Mouse (Mus musculus) stomach, embryonic 16.5 days (tissue): ENCODE data around the gene Pmp22. TPM values are rescaled to one million over a fixed set of nuclear protein-coding genes. Genes with fewer than 3 reads are reported as not detected.

ENCODE experiments used
- ATAC-seq: fragments of 200-750 bp; cut with Nextera tagmentation; 2 replicates; pipeline ENCODE4 v1.8.0; 2017; ENCODE audit warnings: moderate number of reproducible peaks, moderate TSS enrichment; ENCODE audit not compliant: insufficient read depth, low FRiP score
- H3K27ac ChIP-seq: fragments of 300-500 bp; sonication (generic); 2 replicates; pipeline ENCODE4 v1.5.1; 2014; ENCODE audit warnings: low read length
- H3K27me3 ChIP-seq: fragments of 300-500 bp; sonication (generic); 2 replicates; pipeline ENCODE4 v1.6.1; 2014; ENCODE audit warnings: low read length, control low read depth, mixed read lengths; ENCODE audit not compliant: control insufficient read depth, insufficient read depth
- H3K36me3 ChIP-seq: fragments of 300-500 bp; sonication (generic); 2 replicates; pipeline ENCODE4 v1.6.1; 2014; ENCODE audit warnings: low read length; ENCODE audit not compliant: control insufficient read depth, insufficient read depth
- H3K4me1 ChIP-seq: fragments of 300-500 bp; sonication (generic); 2 replicates; pipeline ENCODE4 v1.6.1; 2014; ENCODE audit warnings: low read length, control low read depth, mixed read lengths; ENCODE audit not compliant: control insufficient read depth, insufficient read depth
- H3K4me2 ChIP-seq: fragments of 300-500 bp; sonication (generic); 2 replicates; pipeline ENCODE4 v1.6.1; 2014; ENCODE audit warnings: low read depth, low read length, mixed read lengths
- H3K4me3 ChIP-seq: fragments of 300-500 bp; sonication (generic); replicated peaks from 2 replicates; pipeline ENCODE4 v1.5.1; 2014; ENCODE audit warnings: mild to moderate bottlenecking, low read length
- H3K9ac ChIP-seq: fragments of 300-500 bp; sonication (generic); 2 replicates; pipeline ENCODE4 v1.6.1; 2014; ENCODE audit warnings: low read length
- H3K9me3 ChIP-seq: fragments of 300-500 bp; sonication (generic); replicated peaks from 2 replicates; pipeline ENCODE4 v1.6.1; 2016; ENCODE audit warnings: low read length, control low read depth; ENCODE audit not compliant: control insufficient read depth
- WGBS: fragments of 180-500 bp; shearing (Covaris S2); extraction: QIAGEN DNeasy Blood & Tissue Kit; methylation state at CpG from one replicate; pipeline ENCODE4 v1.1.7; 2014; 5-methylcytosine and 5-hydroxymethylcytosine counted together
- polyA plus RNA-seq: library from polyadenylated mRNA; unstranded; fragments of >200 nt; fragmentation: Nextera tagmentation; extraction: Ambion mirVana; gene quantifications from 2 replicates; pipeline ENCODE4 v1.2.1, GENCODE M21; 2015

Gene Pmp22
- polyA plus RNA-seq, 1 experiment from 2014 or later, result 200 TPM

DNA sequence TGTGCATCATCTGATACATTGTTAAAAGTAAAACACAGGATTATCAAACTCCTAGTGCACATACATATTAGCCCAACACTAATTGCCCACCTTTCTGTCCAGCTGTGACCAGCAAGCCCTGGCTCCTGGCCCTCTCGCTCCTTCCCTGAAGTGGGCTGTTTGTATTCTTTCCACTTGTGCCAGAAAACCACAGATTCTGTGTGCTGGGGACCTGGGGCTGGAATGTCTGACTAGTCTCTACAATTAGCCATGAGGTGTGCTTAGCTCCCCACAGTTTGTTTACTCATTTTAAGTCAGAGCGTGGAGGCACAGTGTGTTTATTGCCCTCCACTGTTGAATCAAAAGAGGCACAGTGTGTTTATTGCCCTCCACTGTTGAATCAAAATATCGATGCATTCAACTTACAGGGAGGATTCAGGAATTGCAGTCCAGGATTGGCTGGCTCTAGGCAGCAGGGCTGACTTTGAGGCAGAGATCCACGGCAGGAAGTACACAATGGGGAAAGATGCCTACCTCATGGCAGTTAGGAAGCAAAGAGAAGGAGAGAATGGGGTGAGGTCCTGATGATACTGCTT, 5.9 kb upstream of the Pmp22 start:
- no peak for ATAC-seq
- no peak overlapping the region for H3K9ac ChIP-seq
- no peak overlapping the region for H3K4me3 ChIP-seq
- H3K27me3 ChIP-seq, result no peaks in the 10 kb centered on the region
- no peaks in the 10 kb centered on the region for H3K4me1 ChIP-seq
- no peak overlapping the region for H3K27ac ChIP-seq
- H3K9me3 ChIP-seq, result no peaks in the 10 kb centered on the region
- 57% methylated on average over 4 of the region's 4 CpGs for WGBS
- H3K4me2 ChIP-seq, result no peak overlapping the region
- H3K36me3 ChIP-seq, result no peaks in the 10 kb centered on the region

DNA sequence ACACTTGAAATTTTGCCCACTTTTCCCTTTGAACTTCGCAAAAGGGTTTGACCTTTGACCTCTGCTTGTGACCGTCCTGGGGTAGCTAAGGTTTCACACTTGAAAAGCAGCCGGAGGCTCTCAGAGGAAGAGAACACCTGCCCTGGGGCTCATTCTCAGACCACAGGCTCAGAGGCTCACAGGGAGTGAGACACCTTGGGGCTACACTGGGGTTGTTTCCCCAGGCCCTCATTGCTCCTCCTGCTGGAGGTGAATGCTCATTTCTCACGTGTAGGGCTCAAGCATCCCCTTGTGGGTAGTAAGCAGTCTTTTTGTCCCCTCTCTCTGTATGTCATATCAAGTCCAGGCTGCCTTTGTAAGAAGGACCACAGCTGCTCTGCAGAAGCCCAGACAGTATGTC, 4.5 kb upstream of the Pmp22 start:
- Histone ChIP-seq H3K27ac (no peak overlapping the region), H3K4me2 (no peak overlapping the region), H3K4me3 (no peak overlapping the region), H3K27me3 (no peaks in the 10 kb centered on the region), H3K9ac (no peak overlapping the region), H3K4me1 (no peaks in the 10 kb centered on the region), H3K36me3 (no peaks in the 10 kb centered on the region), H3K9me3 (no peaks in the 10 kb centered on the region)
- no peak for ATAC-seq
- 20% methylated on average over 4 of the region's 4 CpGs for WGBS

DNA sequence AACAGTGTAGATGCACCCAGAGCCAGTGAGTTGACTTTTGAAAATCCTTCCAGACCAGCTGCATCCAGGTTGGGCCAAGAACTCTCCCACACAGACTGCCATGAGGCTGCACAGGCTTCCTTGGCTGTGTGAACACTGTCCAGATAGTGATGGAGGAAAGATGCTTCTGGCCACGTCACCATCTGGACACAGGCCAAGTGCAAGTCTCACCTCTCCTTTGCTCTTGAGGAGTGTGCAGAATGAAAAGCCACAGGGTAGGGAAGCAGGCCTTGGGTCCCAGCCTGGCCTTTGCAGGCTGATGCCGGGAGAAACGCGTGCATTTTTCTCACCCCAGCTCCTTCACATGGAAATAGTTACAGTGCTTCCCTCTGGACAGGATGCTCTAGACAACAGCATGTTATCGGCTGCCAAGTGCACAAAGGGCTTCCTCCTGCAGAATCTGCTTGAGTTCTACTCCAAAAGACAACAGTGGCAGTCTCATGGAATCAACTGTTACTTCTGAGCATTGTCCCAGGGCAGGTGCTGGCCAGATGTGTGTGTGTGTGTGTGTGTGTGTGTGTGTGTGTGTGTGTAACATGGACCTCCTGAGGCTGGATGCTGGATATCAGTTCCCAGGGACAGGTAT, 2.8 kb upstream of the Pmp22 start:
- Histone ChIP-seq H3K4me1 (peaks cover 12% of the 10 kb centered on the region), H3K9ac (no peak overlapping the region), H3K36me3 (no peaks in the 10 kb centered on the region), H3K27me3 (no peaks in the 10 kb centered on the region), H3K4me2 (no peak overlapping the region), H3K9me3 (no peaks in the 10 kb centered on the region), H3K27ac (peak overlapping the region; percentile 39; the same call in 1 of the 2 replicates), H3K4me3 (no peak overlapping the region)
- peak; percentile 59; the same call in 1 of the 2 replicates for ATAC-seq
- WGBS, result 44% methylated on average over 5 of the region's 5 CpGs

DNA sequence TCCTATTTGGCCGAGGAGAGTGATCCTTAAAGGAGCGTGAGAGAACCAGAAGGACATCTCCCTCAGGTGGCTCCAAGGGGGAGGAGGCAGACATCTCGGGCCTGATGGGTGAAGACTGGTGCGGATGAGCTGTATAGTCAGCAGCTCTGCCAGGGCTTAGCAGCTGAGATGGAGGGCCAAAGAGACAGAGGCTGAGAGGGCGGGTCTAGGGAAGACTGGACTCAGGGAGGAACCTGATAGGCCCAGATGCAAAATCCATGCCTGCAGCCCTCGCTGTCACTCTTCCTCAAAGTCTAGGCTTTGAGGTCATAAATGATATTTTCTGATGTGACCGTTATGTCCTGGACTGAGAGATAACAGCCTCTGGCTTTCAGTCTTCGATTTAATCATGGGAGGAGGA, 1.8 kb upstream of the Pmp22 start:
- no peaks in the 10 kb centered on the region for H3K36me3 ChIP-seq
- H3K9me3 ChIP-seq, result no peaks in the 10 kb centered on the region
- 75% methylated on average over 8 of the region's 8 CpGs for WGBS

DNA sequence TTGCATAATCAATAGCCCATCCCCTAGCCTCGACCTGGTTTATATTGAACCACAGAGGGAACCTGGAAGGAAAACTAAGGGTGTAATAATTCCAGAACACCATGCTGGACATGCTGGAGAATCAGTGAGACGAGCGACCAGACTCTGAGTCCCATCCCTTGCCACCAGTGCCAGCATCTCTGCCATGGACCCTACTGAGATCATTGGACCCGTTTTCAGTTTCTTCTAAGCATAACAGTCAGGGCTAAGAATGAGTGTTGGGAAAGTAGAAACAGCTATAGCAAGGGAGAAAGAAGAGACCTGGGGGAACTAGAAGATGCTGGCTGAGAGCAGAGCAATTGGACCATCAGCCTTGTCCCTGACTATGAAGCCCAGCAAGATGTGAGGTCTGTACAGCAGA, 1.3 kb upstream of the Pmp22 start:
- H3K9ac ChIP-seq, result no peak overlapping the region
- H3K4me2 ChIP-seq, result no peak overlapping the region
- WGBS, result 86% methylated on average over 4 of the region's 4 CpGs

More for the DNA sequence above, 1.8 kb upstream of the Pmp22 start:
- Histone ChIP-seq H3K4me1 (peaks cover 13% of the 10 kb centered on the region), H3K9ac (no peak overlapping the region), H3K4me3 (no peak overlapping the region), H3K4me2 (no peak overlapping the region), H3K27ac (no peak overlapping the region), H3K27me3 (peaks cover 2% of the 10 kb centered on the region; the same call in 1 of the 2 replicates)
- ATAC-seq, result no peak

DNA sequence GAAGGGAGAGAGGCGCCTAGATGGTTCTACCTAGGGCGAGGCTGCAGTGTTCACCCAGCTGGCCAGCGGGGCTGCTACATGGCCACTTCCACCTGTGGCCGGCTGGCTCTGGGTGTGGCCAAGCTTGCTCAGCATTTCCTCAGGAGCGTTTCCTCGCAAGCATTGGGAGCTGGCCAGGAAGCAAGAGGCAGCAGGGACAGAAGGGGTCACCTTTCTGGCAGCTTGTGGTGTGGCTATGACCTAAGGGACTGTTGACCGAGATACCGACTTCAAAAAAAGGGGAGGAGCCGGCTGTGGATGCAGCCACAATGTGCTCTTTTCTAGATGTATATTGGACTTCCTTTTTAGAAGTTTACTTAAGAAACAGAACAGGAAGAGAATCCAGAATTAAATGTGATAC, 593 bp downstream of the Pmp22 start:
- Histone ChIP-seq H3K4me3 (peak overlapping the region; percentile 65), H3K4me1 (peaks cover 17% of the 10 kb centered on the region), H3K27ac (peak overlapping the region; percentile 54; the same call in 1 of the 2 replicates), H3K9me3 (no peaks in the 10 kb centered on the region), H3K4me2 (peak overlapping the region; percentile 63), H3K27me3 (peaks cover 2% of the 10 kb centered on the region; the same call in 1 of the 2 replicates), H3K9ac (peak overlapping the region; percentile 40), H3K36me3 (no peaks in the 10 kb centered on the region)
- no peak for ATAC-seq
- 37% methylated on average over 9 of the region's 9 CpGs for WGBS

More for the DNA sequence above, 1.3 kb upstream of the Pmp22 start:
- no peak for ATAC-seq
- Histone ChIP-seq H3K9me3 (no peaks in the 10 kb centered on the region), H3K27me3 (peaks cover 2% of the 10 kb centered on the region; the same call in 1 of the 2 replicates), H3K4me3 (no peak overlapping the region), H3K4me1 (peaks cover 13% of the 10 kb centered on the region), H3K36me3 (no peaks in the 10 kb centered on the region), H3K27ac (no peak overlapping the region)

DNA sequence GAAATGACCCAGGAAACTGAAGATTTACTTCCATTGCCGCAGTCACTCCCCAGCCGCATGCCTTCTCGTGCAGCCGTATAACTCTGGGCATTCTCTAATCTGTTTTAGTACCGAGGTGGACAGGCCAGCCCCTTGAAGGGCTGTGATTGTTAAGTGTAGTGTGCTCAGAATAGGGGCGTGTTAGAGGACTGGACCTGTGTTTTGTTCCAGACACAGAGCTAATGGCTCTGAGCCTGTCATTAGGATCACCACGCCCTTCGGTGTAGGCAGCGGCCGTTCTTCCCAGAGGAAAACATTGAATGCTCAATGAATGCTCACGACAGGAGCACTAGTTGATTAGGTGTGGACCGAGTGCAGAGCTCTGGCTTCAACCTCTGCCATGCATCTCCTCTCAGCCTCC, 1.1 kb downstream of the Pmp22 start:
- Histone ChIP-seq H3K27me3 (peaks cover 2% of the 10 kb centered on the region; the same call in 1 of the 2 replicates), H3K9ac (peak overlapping the region; percentile 36; the same call in 1 of the 2 replicates), H3K27ac (peak overlapping the region; percentile 15; the same call in 1 of the 2 replicates), H3K4me1 (peaks cover 17% of the 10 kb centered on the region), H3K4me2 (peak overlapping the region; percentile 63), H3K36me3 (no peaks in the 10 kb centered on the region), H3K9me3 (no peaks in the 10 kb centered on the region), H3K4me3 (peak overlapping the region; percentile 65)
- 41% methylated on average over 12 of the region's 12 CpGs for WGBS
- ATAC-seq, result no peak

DNA sequence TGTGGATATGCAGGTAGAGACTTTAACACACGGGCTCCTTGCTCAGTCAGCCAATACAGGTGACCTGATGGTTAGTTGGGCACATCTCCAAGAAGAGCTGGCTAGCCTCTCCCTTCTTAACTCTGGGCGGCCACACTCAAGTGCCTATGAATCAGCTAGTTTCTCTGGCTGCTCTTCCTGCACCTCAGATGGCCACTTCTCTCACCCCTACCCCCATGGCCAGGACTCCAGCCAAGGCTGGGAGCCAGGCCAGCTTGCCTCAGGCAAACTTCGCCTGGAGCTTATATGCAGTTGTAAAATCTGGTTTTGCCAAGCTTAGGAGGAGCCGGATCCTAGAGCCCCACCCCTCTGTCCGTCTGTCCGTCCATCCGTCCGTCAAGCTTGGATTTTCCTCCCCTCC, 1.7 kb downstream of the Pmp22 start:
- Histone ChIP-seq H3K9ac (peak overlapping the region; percentile 86), H3K4me3 (peak overlapping the region; percentile 65), H3K27ac (peak overlapping the region; percentile 97; the same call in 1 of the 2 replicates), H3K4me1 (peaks cover 20% of the 10 kb centered on the region), H3K9me3 (no peaks in the 10 kb centered on the region), H3K27me3 (peaks cover 2% of the 10 kb centered on the region; the same call in 1 of the 2 replicates), H3K36me3 (no peaks in the 10 kb centered on the region), H3K4me2 (peak overlapping the region; percentile 63)
- peak; percentile 3; the same call in 1 of the 2 replicates for ATAC-seq
- WGBS, result 38% methylated on average over 8 of the region's 8 CpGs

DNA sequence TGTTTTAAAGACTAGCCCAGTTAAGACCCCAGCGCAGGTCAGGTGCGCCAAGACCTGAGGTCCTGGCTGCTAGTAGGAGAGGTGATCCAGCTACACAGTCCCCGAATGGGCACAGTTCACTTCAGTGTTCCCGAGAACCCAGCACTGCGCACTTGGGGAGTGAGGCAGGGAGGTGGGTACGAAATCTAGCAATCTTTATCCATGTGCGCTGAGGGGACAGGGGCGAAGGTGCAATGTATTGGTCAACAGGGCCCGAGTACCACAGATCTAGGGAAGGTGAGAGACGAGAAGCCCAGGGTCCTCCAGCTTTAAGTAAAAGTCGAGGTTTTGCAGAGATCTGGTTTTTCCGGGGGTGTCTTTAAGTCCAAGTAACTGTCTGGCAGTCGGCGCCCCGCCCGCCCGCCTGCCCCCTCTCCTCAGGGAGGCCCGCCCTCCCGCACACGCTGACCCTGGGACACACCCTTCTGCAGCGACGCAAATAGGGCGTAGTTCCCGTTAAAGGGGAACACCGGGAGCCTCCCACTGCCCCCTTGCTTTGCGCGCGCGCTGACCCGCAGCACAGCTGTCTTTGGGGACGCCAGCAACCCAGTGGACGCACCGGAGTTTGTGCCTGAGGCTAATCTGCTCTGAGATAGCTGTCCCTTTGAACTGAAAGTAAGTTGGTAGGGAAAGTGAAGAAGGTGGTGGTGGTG, 2.4 kb downstream of the Pmp22 start:
- Histone ChIP-seq H3K27ac (peak overlapping the region; percentile 97), H3K9ac (peak overlapping the region; percentile 86), H3K36me3 (no peaks in the 10 kb centered on the region), H3K4me2 (peak overlapping the region; percentile 63), H3K4me1 (peaks cover 24% of the 10 kb centered on the region), H3K27me3 (peaks cover 2% of the 10 kb centered on the region; the same call in 1 of the 2 replicates), H3K4me3 (peak overlapping the region; percentile 65), H3K9me3 (no peaks in the 10 kb centered on the region)
- ATAC-seq, result peak; percentile 54; the same call in 1 of the 2 replicates
- 4% methylated on average over 33 of the region's 33 CpGs for WGBS
